Mouse (Mus musculus) heart, embryonic 15.5 days (tissue): Measurements from ENCODE around the gene Ciao2a. TPM values are rescaled to one million over a fixed set of nuclear protein-coding genes. Genes with fewer than 3 reads are reported as not detected.

ENCODE experiments used
- ATAC-seq: fragments of 200-750 bp; cut with Nextera tagmentation; replicated peaks from 2 replicates; pipeline ENCODE4 v1.8.0; 2017; ENCODE audit warnings: low read depth, moderate TSS enrichment; ENCODE audit not compliant: insufficient number of reproducible peaks, insufficient read depth, low FRiP score
- H3K27ac ChIP-seq: fragments of 300-500 bp; sonication (generic); 2 replicates; pipeline ENCODE4 v1.5.1; 2015; ENCODE audit warnings: mild to moderate bottlenecking, inconsistent platforms
- H3K27me3 ChIP-seq: fragments of 300-500 bp; sonication (generic); 2 replicates; pipeline ENCODE4 v1.6.1; 2015; ENCODE audit warnings: inconsistent platforms
- H3K36me3 ChIP-seq: fragments of 300-500 bp; sonication (generic); 2 replicates; pipeline ENCODE4 v1.6.1; 2015; ENCODE audit warnings: mild to moderate bottlenecking, inconsistent platforms
- H3K4me1 ChIP-seq: fragments of 300-500 bp; sonication (generic); replicated peaks from 2 replicates; pipeline ENCODE4 v1.6.1; 2015; ENCODE audit warnings: inconsistent platforms
- H3K4me2 ChIP-seq: fragments of 300-500 bp; sonication (generic); 2 replicates; pipeline ENCODE4 v1.6.1; 2015; ENCODE audit warnings: inconsistent platforms, mild to moderate bottlenecking, moderate library complexity
- H3K4me3 ChIP-seq: fragments of 300-500 bp; sonication (generic); 2 replicates; pipeline ENCODE4 v1.5.1; 2015; ENCODE audit warnings: mild to moderate bottlenecking, inconsistent platforms
- H3K9ac ChIP-seq: fragments of 300-500 bp; sonication (generic); 2 replicates; pipeline ENCODE4 v1.6.1; 2015; ENCODE audit warnings: mild to moderate bottlenecking, inconsistent platforms
- H3K9me3 ChIP-seq: fragments of 300-500 bp; sonication (generic); replicated peaks from 2 replicates; pipeline ENCODE4 v1.6.1; 2016; ENCODE audit warnings: inconsistent platforms
- WGBS: fragments of 180-500 bp; shearing (Covaris S2); methylation state at CpG from one replicate; pipeline ENCODE4 v1.1.7; 2015; ENCODE audit warnings: mixed read lengths; 5-methylcytosine and 5-hydroxymethylcytosine counted together
- polyA plus RNA-seq: library from polyadenylated mRNA; unstranded; fragments of >200 nt; fragmentation: Nextera tagmentation; extraction: Ambion mirVana; gene quantifications from 2 replicates; pipeline ENCODE4 v1.2.1, GENCODE M21; 2015

Ciao2a gene
- polyA plus RNA-seq, 1 experiment from 2014 or later = 158 TPM

GRCm38 (mm10) chr9:66183023-66183422 lies 56.6 kb downstream of the Ciao2a start:
- no peak overlapping the region for H3K4me3 ChIP-seq
- H3K36me3 ChIP-seq = no peaks in the 10 kb centered on the region
- no peak for ATAC-seq
- H3K4me1 ChIP-seq = peaks cover 24% of the 10 kb centered on the region
- H3K9ac ChIP-seq = no peak overlapping the region
- WGBS = 71% methylated on average over 3 of the region's 3 CpGs
- no peaks in the 10 kb centered on the region for H3K27me3 ChIP-seq
- H3K27ac ChIP-seq = no peak overlapping the region
- no peak overlapping the region for H3K4me2 ChIP-seq
- H3K9me3 ChIP-seq = no peaks in the 10 kb centered on the region

DNA sequence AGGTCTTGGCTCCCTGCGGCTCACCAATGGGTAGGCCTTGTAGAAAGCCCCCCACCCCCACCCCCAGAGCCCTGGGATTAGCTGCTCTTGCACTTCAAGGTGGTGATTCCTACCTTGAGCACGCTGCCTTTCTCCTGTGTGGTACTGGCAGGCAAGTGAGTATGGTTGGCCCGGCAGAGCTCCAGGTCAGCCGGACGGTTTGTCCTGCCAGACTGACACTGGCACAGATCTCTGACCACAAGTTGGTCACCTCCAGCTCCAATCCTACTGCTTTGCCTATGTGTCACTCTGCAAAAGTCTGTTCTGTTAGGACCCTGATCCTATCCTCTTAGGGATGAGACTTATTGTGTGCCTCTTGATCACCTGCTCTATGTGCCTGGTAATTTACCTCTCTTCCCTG lies 58.2 kb downstream of the Ciao2a start:
- Histone ChIP-seq H3K4me3 (no peak overlapping the region), H3K9me3 (no peaks in the 10 kb centered on the region), H3K27me3 (no peaks in the 10 kb centered on the region), H3K4me2 (no peak overlapping the region), H3K27ac (no peak overlapping the region), H3K9ac (no peak overlapping the region), H3K36me3 (no peaks in the 10 kb centered on the region), H3K4me1 (peaks cover 23% of the 10 kb centered on the region)
- ATAC-seq = no peak
- WGBS = 74% methylated on average over 5 of the region's 5 CpGs

DNA sequence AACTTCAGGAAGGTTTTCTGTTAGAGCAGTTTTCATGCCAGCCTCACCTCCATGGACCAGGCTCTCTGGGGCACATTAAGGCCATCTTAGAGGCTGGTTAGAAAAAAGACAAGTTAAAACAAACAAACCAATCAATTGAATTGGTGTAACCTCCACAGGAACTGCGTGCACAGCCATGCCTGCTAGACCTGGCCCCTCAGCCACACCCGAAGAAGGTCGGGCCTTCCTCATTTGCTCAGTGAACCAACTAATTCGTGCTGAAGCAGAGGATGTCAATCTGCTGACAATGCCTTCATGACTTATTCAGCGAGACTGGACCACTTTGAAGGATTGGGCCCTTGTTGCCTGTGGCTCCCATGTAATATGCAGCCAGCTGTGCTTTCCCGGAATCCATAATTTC lies 60.0 kb downstream of the Ciao2a start:
- H3K4me1 ChIP-seq = peaks cover 12% of the 10 kb centered on the region
- H3K9ac ChIP-seq = no peak overlapping the region
- WGBS = 55% methylated on average over 6 of the region's 6 CpGs
- no peaks in the 10 kb centered on the region for H3K36me3 ChIP-seq
- H3K27me3 ChIP-seq = no peaks in the 10 kb centered on the region
- no peak for ATAC-seq
- no peak overlapping the region for H3K27ac ChIP-seq
- no peak overlapping the region for H3K4me3 ChIP-seq
- no peak overlapping the region for H3K4me2 ChIP-seq
- H3K9me3 ChIP-seq = no peaks in the 10 kb centered on the region

Other genes starting within 250 kb of the Ciao2a start
- gene Pclaf, start 236.4 kb upstream of the Ciao2a start, polyA plus RNA-seq = 87.6 and 92.2 TPM in 2 replicates
- gene Trip4, start 217.8 kb upstream of the Ciao2a start, polyA plus RNA-seq = 20.8 and 21.4 TPM in 2 replicates
- 9.8 and 12.7 TPM in 2 replicates for gene Csnk1g1, start 217.7 kb upstream of the Ciao2a start, polyA plus RNA-seq
- 354 and 363 TPM in 2 replicates for gene Ppib, start 66.4 kb upstream of the Ciao2a start, polyA plus RNA-seq
- 0.98 and 1.3 TPM in 2 replicates for gene Snx22, start 56.9 kb upstream of the Ciao2a start, polyA plus RNA-seq
- 57.8 and 69.0 TPM in 2 replicates for gene Snx1, start within 50 bp of the Ciao2a start, polyA plus RNA-seq
- 5.7 and 6.6 TPM in 2 replicates for gene Dapk2, start 31.6 kb downstream of the Ciao2a start, polyA plus RNA-seq
- 15.0 and 16.7 TPM in 2 replicates for gene Herc1, start 223.8 kb downstream of the Ciao2a start, polyA plus RNA-seq